Mouse (Mus musculus): ENCODE results near the gene Rpn1. TPM values are rescaled to one million over a fixed set of nuclear protein-coding genes. Genes with fewer than 3 reads are reported as not detected.

Gene Rpn1
- 342 and 345 TPM in 2 replicates for polyA plus RNA-seq (2015; fragmentation: Nextera tagmentation; extraction: Ambion mirVana)

GRCm38 (mm10) chr6:88084278-88085151, at the start of gene Rpn1:
Gene Rpn1 (plus strand): TSS chr6:88084482.
- Histone ChIP-seq H3K4me2 (peak within 1 kb of the TSS; percentile 89), H3K27ac (peak within 1 kb of the TSS; percentile 56), H3K9me3 (no peaks in the 10 kb centered on the region), H3K9ac (peak within 1 kb of the TSS; percentile 94), H3K4me3 (peak within 1 kb of the TSS; percentile 83), H3K27me3 (peaks cover 15% of the 10 kb centered on the region; the same call in 1 of the 2 replicates), H3K36me3 (peaks cover 11% of the 10 kb centered on the region), H3K4me1 (peaks cover 23% of the 10 kb centered on the region)
- peak; percentile 96 for ATAC-seq (ENCODE audit: insufficient number of reproducible peaks, insufficient read depth, low FRiP score, low TSS enrichment, low read depth)
- under 1% methylated on average over 71 of the region's 71 CpGs for WGBS

- no peak for ATAC-seq (ENCODE audit: insufficient number of reproducible peaks, insufficient read depth, low FRiP score, low TSS enrichment, low read depth)
- Histone ChIP-seq H3K9me3 (no peaks in the 10 kb centered on the region), H3K36me3 (peaks cover 23% of the 10 kb centered on the region), H3K4me1 (peaks cover 8% of the 10 kb centered on the region; the same call in 1 of the 2 replicates), H3K4me3 (no peak overlapping the region), H3K27ac (no peak overlapping the region), H3K27me3 (no peaks in the 10 kb centered on the region), H3K9ac (no peak overlapping the region), H3K4me2 (no peak overlapping the region)
- WGBS: 94% methylated on average over 4 of the region's 4 CpGs
Observed at GRCm38 (mm10) chr6:88037471-88038045, 46.7 kb upstream of the Rpn1 start.

GRCm38 (mm10) chr6:88039426-88039825, 44.9 kb upstream of the Rpn1 start:
- no peak for ATAC-seq (ENCODE audit: insufficient number of reproducible peaks, insufficient read depth, low FRiP score, low TSS enrichment, low read depth)
- Histone ChIP-seq H3K27me3 (no peaks in the 10 kb centered on the region), H3K4me3 (no peak overlapping the region), H3K36me3 (peaks cover 23% of the 10 kb centered on the region), H3K4me2 (no peak overlapping the region), H3K9ac (no peak overlapping the region), H3K4me1 (peaks cover 25% of the 10 kb centered on the region), H3K27ac (no peak overlapping the region), H3K9me3 (no peaks in the 10 kb centered on the region)
- WGBS: 95% methylated on average over 4 of the region's 4 CpGs

- Histone ChIP-seq H3K27ac (no peak overlapping the region), H3K27me3 (no peaks in the 10 kb centered on the region), H3K4me3 (no peak overlapping the region), H3K9ac (no peak overlapping the region), H3K9me3 (no peaks in the 10 kb centered on the region), H3K4me2 (no peak overlapping the region), H3K36me3 (peaks cover 12% of the 10 kb centered on the region), H3K4me1 (peaks cover 26% of the 10 kb centered on the region)
- no peak for ATAC-seq (ENCODE audit: insufficient number of reproducible peaks, insufficient read depth, low FRiP score, low TSS enrichment, low read depth)
- 82% methylated on average over 4 of the region's 4 CpGs for WGBS
Observed at GRCm38 (mm10) chr6:88041221-88041620, 43.1 kb upstream of the Rpn1 start.

- Histone ChIP-seq H3K4me3 (no peak overlapping the region), H3K9me3 (no peaks in the 10 kb centered on the region), H3K4me2 (no peak overlapping the region), H3K27me3 (peaks cover 3% of the 10 kb centered on the region), H3K27ac (no peak overlapping the region), H3K4me1 (peaks cover 26% of the 10 kb centered on the region), H3K9ac (no peak overlapping the region), H3K36me3 (0 out of 2 replicates have a peak, but pooled peaks cover 5% of the 10 kb centered on the region)
- 93% methylated on average over 3 of the region's 3 CpGs for WGBS
- no peak for ATAC-seq (ENCODE audit: insufficient number of reproducible peaks, insufficient read depth, low FRiP score, low TSS enrichment, low read depth)
Observed at GRCm38 (mm10) chr6:88042336-88042735, 41.9 kb upstream of the Rpn1 start.

- Histone ChIP-seq H3K27me3 (peaks cover 17% of the 10 kb centered on the region), H3K4me2 (peak overlapping the region; percentile 94), H3K9me3 (no peaks in the 10 kb centered on the region), H3K36me3 (0 out of 2 replicates have a peak, but pooled peaks cover 4% of the 10 kb centered on the region), H3K9ac (peak overlapping the region; percentile 98), H3K27ac (no peak overlapping the region), H3K4me1 (peaks cover 26% of the 10 kb centered on the region), H3K4me3 (peak overlapping the region; percentile 97)
- WGBS: 3% methylated on average over 3 of the region's 3 CpGs
- ATAC-seq (ENCODE audit: insufficient number of reproducible peaks, insufficient read depth, low FRiP score, low TSS enrichment, low read depth): no peak
Observed at GRCm38 (mm10) chr6:88044234-88044576, 40.1 kb upstream of the Rpn1 start.

- Histone ChIP-seq H3K27ac (peak within 1 kb of the TSS; percentile 76), H3K36me3 (no peaks in the 10 kb centered on the region), H3K9me3 (no peaks in the 10 kb centered on the region), H3K4me2 (peak within 1 kb of the TSS; percentile 94), H3K9ac (peak within 1 kb of the TSS; percentile 98), H3K4me1 (peaks cover 26% of the 10 kb centered on the region), H3K27me3 (peaks cover 17% of the 10 kb centered on the region), H3K4me3 (peak within 1 kb of the TSS; percentile 97)
- peak; percentile 98 for ATAC-seq (ENCODE audit: insufficient number of reproducible peaks, insufficient read depth, low FRiP score, low TSS enrichment, low read depth)
- WGBS: under 1% methylated on average over 80 of the region's 82 CpGs
Observed at GRCm38 (mm10) chr6:88044577-88045405, 39.5 kb upstream of the Rpn1 start, which contains the start of gene Rab7. Gene Rab7 (minus strand): TSS chr6:88045270.

- peak overlapping the region; percentile 94 for H3K4me2 ChIP-seq
- WGBS: 33% methylated on average over 3 of the region's 3 CpGs
- H3K4me3 ChIP-seq: peak overlapping the region; percentile 97
Observed at GRCm38 (mm10) chr6:88045406-88045766, 38.9 kb upstream of the Rpn1 start.

GRCm38 (mm10) chr6:88047853-88048252, 36.4 kb upstream of the Rpn1 start:
- Histone ChIP-seq H3K27me3 (peaks cover 19% of the 10 kb centered on the region), H3K27ac (no peak overlapping the region), H3K4me1 (peaks cover 15% of the 10 kb centered on the region), H3K36me3 (no peaks in the 10 kb centered on the region), H3K9me3 (no peaks in the 10 kb centered on the region), H3K4me3 (no peak overlapping the region), H3K4me2 (no peak overlapping the region), H3K9ac (no peak overlapping the region)
- ATAC-seq (ENCODE audit: insufficient number of reproducible peaks, insufficient read depth, low FRiP score, low TSS enrichment, low read depth): no peak
- WGBS: 80% methylated on average over 5 of the region's 5 CpGs

More at GRCm38 (mm10) chr6:88045406-88045766, 38.9 kb upstream of the Rpn1 start:
- peak; percentile 71 for ATAC-seq (ENCODE audit: insufficient number of reproducible peaks, insufficient read depth, low FRiP score, low TSS enrichment, low read depth)
- Histone ChIP-seq H3K27ac (no peak overlapping the region), H3K36me3 (no peaks in the 10 kb centered on the region), H3K4me1 (peaks cover 26% of the 10 kb centered on the region), H3K9me3 (no peaks in the 10 kb centered on the region), H3K27me3 (peaks cover 17% of the 10 kb centered on the region), H3K9ac (no peak overlapping the region)

GRCm38 (mm10) chr6:88049008-88049407, 35.3 kb upstream of the Rpn1 start:
- no peak for ATAC-seq (ENCODE audit: insufficient number of reproducible peaks, insufficient read depth, low FRiP score, low TSS enrichment, low read depth)
- peaks cover 21% of the 10 kb centered on the region for H3K27me3 ChIP-seq
- H3K4me1 ChIP-seq: peaks cover 4% of the 10 kb centered on the region
- no peak overlapping the region for H3K27ac ChIP-seq
- no peak overlapping the region for H3K4me2 ChIP-seq
- H3K36me3 ChIP-seq: no peaks in the 10 kb centered on the region
- H3K9ac ChIP-seq: no peak overlapping the region
- H3K9me3 ChIP-seq: no peaks in the 10 kb centered on the region
- H3K4me3 ChIP-seq: no peak overlapping the region
- 76% methylated on average over 6 of the region's 6 CpGs for WGBS

GRCm38 (mm10) chr6:88051206-88051605, 33.1 kb upstream of the Rpn1 start:
- H3K36me3 ChIP-seq: no peaks in the 10 kb centered on the region
- H3K4me1 ChIP-seq: no peaks in the 10 kb centered on the region
- no peak overlapping the region for H3K27ac ChIP-seq
- no peak overlapping the region for H3K4me3 ChIP-seq
- peaks cover 25% of the 10 kb centered on the region for H3K27me3 ChIP-seq
- no peak overlapping the region for H3K4me2 ChIP-seq
- no peak overlapping the region for H3K9ac ChIP-seq
- WGBS: 86% methylated on average over 5 of the region's 5 CpGs
- H3K9me3 ChIP-seq: no peaks in the 10 kb centered on the region
- ATAC-seq (ENCODE audit: insufficient number of reproducible peaks, insufficient read depth, low FRiP score, low TSS enrichment, low read depth): no peak
